Mouse (Mus musculus) olfactory bulb, adult 2 months (tissue): ENCODE results near the gene Wwc2.

Experiments
- CTCF ChIP-seq: fragments of 200-500 bp; IDR thresholded peaks from 2 replicates; pipeline ENCODE4 v1.5.1; 2012; ENCODE audit warnings: low read depth, mild to moderate bottlenecking, low read length, moderate library complexity; ENCODE audit not compliant: insufficient read depth
- POLR2A ChIP-seq: fragments of 200-500 bp; IDR thresholded peaks from 2 replicates; pipeline ENCODE4 v1.6.1; 2012; ENCODE audit warnings: mild to moderate bottlenecking, low read depth, low read length, moderate library complexity; ENCODE audit not compliant: insufficient read depth

GRCm38 (mm10) chr8:48026796-48027195 is 36.1 kb upstream of the Wwc2 start:
- TF ChIP-seq POLR2A, result no peak
- no peak for TF ChIP-seq CTCF
